Mouse (Mus musculus) lung, embryonic 16.5 days (tissue): ENCODE measurements around the gene Psmd12. TPM values are rescaled to one million over a fixed set of nuclear protein-coding genes. Genes with fewer than 3 reads are reported as not detected.
A peak's percentile ranks its signal among the peaks of the same experiment; 100 is the strongest.

Source experiments
- ATAC-seq: fragments of 200-750 bp; cut with Nextera tagmentation; 2 replicates; pipeline ENCODE4 v1.8.0; 2017; ENCODE audit warnings: low read depth, mild to moderate bottlenecking, moderate library complexity
- H3K27ac ChIP-seq: fragments of 300-500 bp; sonication (generic); 2 replicates; pipeline ENCODE4 v1.5.1; 2014; ENCODE audit warnings: mild to moderate bottlenecking, control low read depth, low read length
- H3K27me3 ChIP-seq: fragments of 300-500 bp; sonication (generic); 2 replicates; pipeline ENCODE4 v1.6.1; 2014; ENCODE audit warnings: low read depth, low read length, mixed read lengths; ENCODE audit not compliant: control insufficient read depth, insufficient read depth
- H3K36me3 ChIP-seq: fragments of 300-500 bp; sonication (generic); 2 replicates; pipeline ENCODE4 v1.6.1; 2014; ENCODE audit warnings: low read length; ENCODE audit not compliant: control insufficient read depth, insufficient read depth
- H3K4me1 ChIP-seq: fragments of 300-500 bp; sonication (generic); replicated peaks from 2 replicates; pipeline ENCODE4 v1.6.1; 2014; ENCODE audit warnings: low read length, mixed read lengths; ENCODE audit not compliant: control insufficient read depth, insufficient read depth
- H3K4me2 ChIP-seq: fragments of 300-500 bp; sonication (generic); 2 replicates; pipeline ENCODE4 v1.6.1; 2014; ENCODE audit warnings: low read depth, low read length, control low read depth
- H3K4me3 ChIP-seq: fragments of 300-500 bp; sonication (generic); 2 replicates; pipeline ENCODE4 v1.5.1; 2014; ENCODE audit warnings: mild to moderate bottlenecking, low read length, control low read depth
- H3K9ac ChIP-seq: fragments of 300-500 bp; sonication (generic); 2 replicates; pipeline ENCODE4 v1.6.1; 2014; ENCODE audit warnings: low read length, control low read depth
- H3K9me3 ChIP-seq: fragments of 300-500 bp; sonication (generic); 2 replicates; pipeline ENCODE4 v1.6.1; 2016; ENCODE audit warnings: low read length; ENCODE audit not compliant: control insufficient read depth
- WGBS: fragments of 180-500 bp; shearing (Covaris S2); extraction: QIAGEN DNeasy Blood & Tissue Kit; methylation state at CpG from one replicate; pipeline ENCODE4 v1.1.7; 2014; 5-methylcytosine and 5-hydroxymethylcytosine counted together
- polyA plus RNA-seq: library from polyadenylated mRNA; unstranded; fragments of >200 nt; fragmentation: Nextera tagmentation; extraction: Ambion mirVana; gene quantifications from 2 replicates; pipeline ENCODE4 v1.2.1, GENCODE M21; 2015

Psmd12 gene
- polyA plus RNA-seq, 1 experiment from 2014 or later = 157 TPM

DNA sequence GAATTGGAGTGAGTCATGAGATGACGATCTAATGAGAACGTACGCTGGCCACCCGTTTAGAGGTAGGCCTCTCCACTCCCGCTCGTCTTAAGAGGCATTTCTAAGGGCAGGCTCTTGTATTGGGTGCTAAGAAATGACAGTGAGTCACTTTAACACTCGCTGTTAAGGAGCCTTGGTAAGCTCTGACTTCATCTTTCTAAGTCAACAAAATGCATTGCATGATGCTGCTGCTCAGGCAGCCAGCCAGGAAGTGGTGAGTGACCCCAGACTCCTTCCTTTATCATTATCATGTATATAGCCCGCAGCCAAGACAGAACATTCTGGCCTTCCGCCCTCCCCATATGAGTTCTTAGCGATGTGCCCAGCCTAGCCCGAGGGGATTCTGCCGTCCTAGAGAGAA lies 21.0 kb upstream of the Psmd12 start:
- no peak for ATAC-seq
- Histone ChIP-seq H3K9me3 (no peaks in the 10 kb centered on the region; the same call in 1 of the 2 replicates), H3K27me3 (no peaks in the 10 kb centered on the region), H3K4me2 (no peak overlapping the region), H3K4me3 (no peak overlapping the region), H3K27ac (no peak overlapping the region), H3K9ac (no peak overlapping the region), H3K36me3 (peaks cover 2% of the 10 kb centered on the region; the same call in 1 of the 2 replicates), H3K4me1 (peaks cover 10% of the 10 kb centered on the region)
- 57% methylated on average over 12 of the region's 12 CpGs for WGBS

DNA sequence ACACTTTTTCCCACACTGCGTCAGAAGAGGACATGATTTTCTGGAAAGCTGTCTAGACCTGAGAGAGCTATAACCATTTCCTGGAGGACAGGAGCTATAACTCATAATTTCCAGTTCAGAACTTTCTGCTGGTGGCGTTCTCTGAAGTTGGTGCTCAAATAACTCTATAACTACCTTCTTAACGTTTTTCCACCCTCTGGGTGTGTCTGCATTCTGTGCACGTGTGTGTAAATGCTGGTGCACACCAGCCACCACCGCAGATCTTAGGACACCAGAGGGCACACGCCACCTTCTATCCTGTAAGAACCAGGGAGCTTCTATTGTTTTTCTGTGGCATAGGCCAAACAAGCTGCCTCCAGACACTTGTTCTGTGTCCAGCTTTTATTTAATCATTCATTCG lies 20.3 kb upstream of the Psmd12 start:
- H3K4me3 ChIP-seq = no peak overlapping the region
- H3K9ac ChIP-seq = no peak overlapping the region
- H3K36me3 ChIP-seq = no peaks in the 10 kb centered on the region
- 79% methylated on average over 7 of the region's 7 CpGs for whole genome bisulfite sequencing
- peaks cover 10% of the 10 kb centered on the region for H3K4me1 ChIP-seq
- no peak overlapping the region for H3K4me2 ChIP-seq
- no peak overlapping the region for H3K27ac ChIP-seq
- ATAC-seq = no peak
- no peaks in the 10 kb centered on the region; the same call in 1 of the 2 replicates for H3K9me3 ChIP-seq
- no peaks in the 10 kb centered on the region for H3K27me3 ChIP-seq

DNA sequence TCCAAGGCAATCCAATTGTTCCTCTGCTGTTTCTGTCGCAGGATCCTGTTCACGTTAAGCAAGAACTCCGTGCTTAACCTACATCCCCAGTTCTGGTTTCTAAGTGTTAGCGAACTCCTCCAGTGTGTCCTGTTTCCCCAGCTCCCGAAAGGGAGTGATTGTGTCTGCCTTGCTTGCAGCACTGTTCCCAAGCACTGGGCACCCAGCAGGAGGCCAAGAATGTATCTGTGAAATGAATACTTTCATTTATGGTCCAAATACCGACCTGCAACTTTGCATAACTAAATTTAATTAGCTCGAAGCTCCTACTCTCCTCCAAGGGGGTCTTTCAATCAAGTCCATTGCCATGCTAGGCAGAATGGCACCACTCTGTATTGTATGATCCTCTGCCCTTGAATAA lies 19.5 kb upstream of the Psmd12 start:
- H3K4me2 ChIP-seq = no peak overlapping the region
- ATAC-seq = no peak
- no peak overlapping the region for H3K4me3 ChIP-seq
- no peaks in the 10 kb centered on the region for H3K36me3 ChIP-seq
- H3K27me3 ChIP-seq = no peaks in the 10 kb centered on the region
- no peaks in the 10 kb centered on the region; the same call in 1 of the 2 replicates for H3K9me3 ChIP-seq
- H3K4me1 ChIP-seq = peaks cover 6% of the 10 kb centered on the region
- H3K9ac ChIP-seq = no peak overlapping the region
- WGBS = 85% methylated on average over 7 of the region's 7 CpGs
- H3K27ac ChIP-seq = no peak overlapping the region

DNA sequence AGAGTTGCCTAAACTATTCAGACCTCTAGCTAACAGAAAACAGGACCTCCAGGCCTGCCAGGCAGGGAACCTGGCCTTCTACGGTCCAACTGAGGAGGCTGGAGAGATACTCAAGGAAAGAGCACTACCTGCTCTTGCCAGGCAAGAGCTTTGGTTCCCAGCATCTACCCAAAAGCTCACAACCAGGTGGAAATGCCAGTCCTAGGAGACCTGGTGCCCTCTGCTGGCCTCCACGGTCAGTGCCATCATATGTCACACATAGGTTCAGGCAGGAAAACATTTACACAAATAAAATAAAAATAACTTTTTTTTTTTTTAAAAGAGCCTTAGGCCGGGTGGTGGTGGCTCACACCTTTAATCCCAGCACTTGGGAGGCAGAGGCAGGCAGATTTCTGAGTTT lies 16.8 kb upstream of the Psmd12 start:
- ATAC-seq = no peak
- Histone ChIP-seq H3K27me3 (no peaks in the 10 kb centered on the region), H3K36me3 (no peaks in the 10 kb centered on the region), H3K4me1 (peaks cover 16% of the 10 kb centered on the region), H3K9ac (no peak overlapping the region), H3K4me3 (no peak overlapping the region), H3K9me3 (no peaks in the 10 kb centered on the region; the same call in 1 of the 2 replicates), H3K4me2 (no peak overlapping the region), H3K27ac (no peak overlapping the region)
- WGBS = 92% methylated on average over 3 of the region's 3 CpGs

DNA sequence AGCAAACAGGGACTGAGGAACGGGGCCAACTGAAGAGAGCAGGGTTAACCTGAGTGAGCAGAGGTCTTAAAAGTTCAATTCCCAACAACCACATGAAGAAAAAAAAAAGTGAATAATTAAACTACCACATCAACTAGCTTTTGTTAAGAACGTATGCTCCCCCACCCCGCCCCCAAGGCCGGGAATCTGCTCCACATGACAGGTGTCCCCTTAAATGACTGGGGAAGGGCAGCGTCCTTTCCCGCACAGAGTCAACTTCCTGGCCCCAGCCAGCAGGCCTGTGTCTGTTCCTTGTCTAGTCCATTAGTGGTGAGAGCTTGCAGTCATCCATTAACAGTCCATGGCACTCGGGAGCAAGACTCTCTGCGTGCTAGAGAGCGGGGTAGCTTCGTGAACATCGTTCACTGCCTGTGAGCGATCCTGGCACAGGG lies 16.0 kb upstream of the Psmd12 start:
- ATAC-seq = no peak
- Histone ChIP-seq H3K4me3 (no peak overlapping the region), H3K4me1 (peaks cover 20% of the 10 kb centered on the region), H3K27ac (no peak overlapping the region), H3K9ac (no peak overlapping the region), H3K36me3 (no peaks in the 10 kb centered on the region), H3K4me2 (no peak overlapping the region), H3K27me3 (no peaks in the 10 kb centered on the region), H3K9me3 (no peaks in the 10 kb centered on the region; the same call in 1 of the 2 replicates)
- WGBS = 84% methylated on average over 12 of the region's 12 CpGs

DNA sequence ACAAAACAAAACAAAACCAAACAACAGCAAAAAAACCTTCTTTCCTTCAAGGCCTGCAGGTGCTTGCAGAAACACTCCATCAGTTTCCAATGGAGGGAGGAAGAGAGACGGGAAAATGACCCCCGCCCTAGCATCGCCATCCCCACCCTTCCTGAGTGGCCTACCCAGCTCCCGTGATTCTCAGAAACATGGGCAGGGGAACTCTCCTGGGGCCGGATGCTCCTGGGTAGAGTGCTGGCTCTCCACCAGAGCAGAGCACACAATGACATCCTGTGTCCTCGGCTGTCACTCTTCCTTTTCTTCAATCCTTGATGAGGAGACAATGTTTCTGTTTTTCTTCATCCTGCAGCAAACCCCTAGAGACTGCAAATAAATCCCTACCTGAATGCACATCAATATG lies 15.1 kb upstream of the Psmd12 start:
- no peak overlapping the region for H3K9ac ChIP-seq
- no peak overlapping the region for H3K4me2 ChIP-seq
- peaks cover 24% of the 10 kb centered on the region for H3K4me1 ChIP-seq
- H3K36me3 ChIP-seq = no peaks in the 10 kb centered on the region
- H3K27me3 ChIP-seq = no peaks in the 10 kb centered on the region
- WGBS = 57% methylated on average over 6 of the region's 6 CpGs
- ATAC-seq = 0 out of 2 replicates have a peak, but pooled peaks have one; percentile 29
- H3K9me3 ChIP-seq = no peaks in the 10 kb centered on the region; the same call in 1 of the 2 replicates
- no peak overlapping the region for H3K4me3 ChIP-seq
- no peak overlapping the region for H3K27ac ChIP-seq

DNA sequence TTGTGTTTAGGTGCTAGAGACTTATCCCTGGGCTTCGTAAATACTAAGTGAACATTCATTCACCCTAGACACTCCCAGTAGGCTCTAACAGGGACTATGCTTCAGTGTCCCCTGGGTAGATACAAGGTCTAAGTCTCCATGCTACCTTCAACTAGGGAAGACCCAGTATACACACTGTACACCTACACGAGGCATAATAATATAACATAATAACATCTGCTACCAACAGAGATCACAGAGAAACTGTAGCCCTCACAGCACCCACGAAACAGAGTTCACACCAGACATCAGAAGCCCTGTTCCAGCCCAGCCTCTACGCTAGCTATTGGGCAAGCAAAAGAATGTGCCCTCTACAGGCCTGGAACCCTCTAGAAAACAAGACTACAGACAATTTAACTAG lies 14.2 kb upstream of the Psmd12 start:
- no peaks in the 10 kb centered on the region; the same call in 1 of the 2 replicates for H3K9me3 ChIP-seq
- no peak overlapping the region for H3K4me2 ChIP-seq
- H3K4me1 ChIP-seq = peaks cover 24% of the 10 kb centered on the region
- H3K27me3 ChIP-seq = no peaks in the 10 kb centered on the region
- no peak overlapping the region for H3K9ac ChIP-seq
- ATAC-seq = no peak
- 87% methylated on average over 4 of the region's 4 CpGs for WGBS
- no peak overlapping the region for H3K4me3 ChIP-seq
- H3K36me3 ChIP-seq = no peaks in the 10 kb centered on the region
- H3K27ac ChIP-seq = no peak overlapping the region

DNA sequence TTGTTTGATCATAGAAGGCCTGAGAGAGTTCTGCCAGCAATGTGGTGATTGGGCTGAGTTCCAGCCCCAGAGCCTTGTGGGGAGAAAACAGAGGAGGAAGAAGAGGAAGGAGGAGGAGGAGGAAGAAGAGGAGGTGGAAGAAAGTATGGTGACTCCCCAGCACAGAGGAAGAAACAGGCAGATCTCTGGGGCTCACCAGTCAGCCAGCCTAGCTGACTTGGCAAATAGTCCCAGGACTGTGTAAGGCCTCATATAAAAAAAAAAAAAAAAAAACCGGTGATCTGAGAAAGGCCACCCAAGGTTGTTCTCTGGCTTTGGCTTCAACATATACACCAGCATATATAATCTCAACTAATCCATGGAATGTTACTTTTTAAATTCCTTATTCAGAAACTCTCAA lies 13.3 kb upstream of the Psmd12 start:
- no peak overlapping the region for H3K27ac ChIP-seq
- no peak overlapping the region for H3K9ac ChIP-seq
- H3K27me3 ChIP-seq = no peaks in the 10 kb centered on the region
- H3K4me3 ChIP-seq = no peak overlapping the region
- peaks cover 24% of the 10 kb centered on the region for H3K4me1 ChIP-seq
- WGBS = 25% methylated on average over 1 of the region's 1 CpGs
- no peak for ATAC-seq
- H3K9me3 ChIP-seq = no peaks in the 10 kb centered on the region; the same call in 1 of the 2 replicates
- no peak overlapping the region for H3K4me2 ChIP-seq
- no peaks in the 10 kb centered on the region for H3K36me3 ChIP-seq

DNA sequence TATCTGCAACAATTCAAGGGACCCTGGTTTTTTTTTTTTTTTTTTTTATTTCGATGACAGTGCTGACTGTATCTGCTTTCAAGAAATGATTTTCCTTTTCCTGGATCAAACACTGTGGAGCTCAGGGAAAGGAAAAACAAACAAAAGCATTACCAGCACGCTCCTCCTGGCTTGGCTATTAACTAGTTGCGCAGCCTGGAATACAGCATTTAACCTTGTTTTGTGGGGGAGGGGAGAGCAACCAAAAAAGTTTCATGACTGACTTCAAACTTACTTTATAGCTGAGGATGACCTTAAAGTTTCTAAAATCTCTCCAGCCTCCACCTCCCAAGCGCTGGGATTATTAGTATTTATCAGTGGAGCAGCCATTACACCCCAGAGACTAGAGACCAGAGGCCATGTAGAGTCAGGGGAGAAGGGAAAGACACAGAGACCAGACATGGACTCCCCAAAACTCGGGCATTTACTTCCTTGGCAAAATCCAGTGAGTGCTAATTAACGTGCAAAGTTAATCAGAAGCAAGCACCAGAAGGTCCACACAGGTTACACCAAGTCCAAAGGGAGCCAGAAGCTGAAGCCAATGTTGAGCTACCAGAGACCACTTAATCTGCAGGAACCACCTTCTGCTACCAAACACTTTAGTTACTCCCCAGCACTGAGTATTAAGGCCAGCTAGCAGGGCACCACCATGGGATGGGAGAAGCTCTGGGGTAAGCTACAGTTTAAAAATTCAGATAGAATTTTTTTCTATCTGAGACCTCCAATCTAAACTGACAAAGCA lies 12.5 kb upstream of the Psmd12 start:
- H3K9me3 ChIP-seq = no peaks in the 10 kb centered on the region; the same call in 1 of the 2 replicates
- no peak overlapping the region; the same call in 1 of the 2 replicates for H3K27ac ChIP-seq
- no peaks in the 10 kb centered on the region for H3K36me3 ChIP-seq
- H3K9ac ChIP-seq = no peak overlapping the region
- peaks cover 28% of the 10 kb centered on the region for H3K4me1 ChIP-seq
- H3K4me2 ChIP-seq = no peak overlapping the region
- 59% methylated on average over 6 of the region's 6 CpGs for WGBS
- no peak overlapping the region for H3K4me3 ChIP-seq
- H3K27me3 ChIP-seq = no peaks in the 10 kb centered on the region
- no peak for ATAC-seq
